Mouse (Mus musculus) megakaryocyte, embryonic 14.5 days (primary cell): ENCODE measurements at regions not wholly inside any gene's neighbourhood (a gene's known extent, or its start where the extent isn't known, plus 50 kb on each side); places are given as distances from the start of the nearest gene placed in this dataset.

Source experiments
- FLI1 ChIP-seq: IDR thresholded peaks from 2 replicates; pipeline ENCODE4 v1.6.1; 2012; ENCODE audit warnings: low read length, inconsistent platforms, mixed read lengths
- GATA1 ChIP-seq: IDR thresholded peaks from 3 replicates; pipeline ENCODE4 v1.6.1; 2012; ENCODE audit warnings: mixed read lengths, low read length, inconsistent platforms, borderline replicate concordance

DNA sequence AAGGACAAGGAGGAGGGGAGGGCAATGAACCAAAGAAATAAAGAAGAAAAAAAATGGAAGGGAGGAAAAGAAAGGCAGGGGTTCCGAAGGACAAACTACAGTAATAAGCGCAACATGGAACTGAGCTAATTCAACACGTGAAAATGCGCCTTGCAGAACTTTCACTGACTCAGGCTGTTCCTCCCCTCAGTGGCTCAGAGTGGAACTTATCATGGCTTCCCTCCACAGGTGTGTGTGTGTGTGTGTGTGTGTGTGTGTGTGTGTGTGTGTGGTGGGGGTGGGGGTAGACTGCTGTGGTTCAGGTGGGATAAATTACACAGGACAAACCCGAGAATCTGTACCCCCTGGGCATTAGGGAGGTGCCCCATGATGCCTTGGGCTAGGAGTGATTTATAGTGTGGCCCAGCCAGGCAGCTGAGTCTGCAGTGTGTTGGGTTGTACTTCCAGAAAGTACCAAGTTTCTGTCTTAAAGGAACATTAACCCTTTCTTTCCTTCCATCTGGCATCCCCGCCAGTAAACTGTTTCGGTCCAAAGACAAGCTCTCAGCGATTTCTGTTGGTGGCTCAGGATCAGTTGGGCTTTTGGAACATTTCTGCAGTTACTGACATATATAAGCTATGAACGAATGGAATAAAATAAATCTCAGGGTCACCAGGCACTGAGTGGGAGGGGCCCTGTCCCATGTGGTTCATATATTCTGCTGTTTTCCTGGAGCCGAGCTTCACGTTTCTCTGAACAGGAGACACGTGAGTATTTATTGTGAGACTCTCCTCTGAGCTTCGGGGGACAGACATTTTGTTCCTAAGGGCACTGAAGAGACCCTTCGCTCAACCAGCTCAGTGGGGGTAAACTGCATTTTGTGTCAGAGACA lies 71.1 kb upstream of the Lnx1 start:
- no peak for TF ChIP-seq GATA1
- no peak for TF ChIP-seq FLI1
